In the genomic region with DNA sequence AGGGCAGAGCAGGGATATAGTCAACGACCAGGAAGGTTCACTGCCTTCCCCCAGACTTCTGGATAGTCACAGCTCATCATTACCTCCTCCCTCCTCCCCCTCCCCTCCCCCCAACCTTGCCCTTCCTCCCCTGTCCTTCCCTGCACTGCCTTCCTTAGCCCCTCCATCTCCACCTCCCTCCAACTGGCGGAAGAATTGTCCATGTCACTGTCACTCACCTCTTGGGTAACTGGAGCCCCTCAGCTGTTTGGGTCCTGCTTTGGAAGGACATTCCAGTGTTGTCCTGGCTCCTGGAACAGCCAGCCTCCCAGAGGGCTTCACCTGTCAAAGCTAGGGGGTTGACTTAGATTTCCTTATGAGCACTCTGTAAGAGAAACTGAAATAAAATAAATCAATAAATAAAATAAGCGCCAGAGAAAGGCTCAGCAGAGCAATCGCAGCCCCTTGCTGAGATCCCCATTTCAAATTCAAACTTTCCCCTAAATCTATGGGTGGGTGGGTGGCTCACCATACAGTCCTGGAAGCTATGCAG, we compare ENCODE assay signal across 26 mouse cellular contexts. TPM values are rescaled to one million over a fixed set of nuclear protein-coding genes. Genes with fewer than 3 reads are reported as not detected.
"Had no signal": no experiment of that assay in that cellular context is flagged by ENCODE, and none has a peak within 500 bp of the region (broad histone marks: within the 10 kb centered on the region; RNA-seq: fewer than 3 reads in every experiment).

No protein-coding gene starts in this region.

- H3K27ac ChIP-seq: limb, embryonic 12.5 days; limb, embryonic 15.5 days; liver, embryonic 12.5 days; liver, embryonic 15.5 days; lung, embryonic 15.5 days; midbrain, embryonic 10.5 days; neural tube, embryonic 12.5 days; neural tube, embryonic 15.5 days had no signal

- DNase-seq: kidney, adult 18-20 months; kidney, adult 9 months; kidney, postnatal 14 days; kidney, postnatal 4 days; left cerebral cortex, postnatal 4 days; lung, adult 18-20 months; lung, postnatal 10 days; lung, postnatal 36 days; midbrain, embryonic 14.5 days; right cerebral cortex, adult 18-20 months; right cerebral cortex, postnatal 14 days; thymus, adult 18-20 months; thymus, postnatal 36 days had no signal

- H3K4me2 ChIP-seq: limb, embryonic 12.5 days; limb, embryonic 15.5 days; liver, embryonic 12.5 days; liver, embryonic 15.5 days; lung, embryonic 15.5 days; neural tube, embryonic 12.5 days; neural tube, embryonic 15.5 days had no signal

- H3K36me3 ChIP-seq: limb, embryonic 12.5 days; limb, embryonic 15.5 days; liver, embryonic 12.5 days; liver, embryonic 15.5 days; lung, embryonic 15.5 days; midbrain, embryonic 10.5 days; neural tube, embryonic 12.5 days; neural tube, embryonic 15.5 days had no signal

- H3K9ac ChIP-seq: limb, embryonic 12.5 days; limb, embryonic 15.5 days; liver, embryonic 12.5 days; liver, embryonic 15.5 days; lung, embryonic 15.5 days; neural tube, embryonic 12.5 days; neural tube, embryonic 15.5 days had no signal

- H3K4me3 ChIP-seq: limb, embryonic 12.5 days; limb, embryonic 15.5 days; liver, embryonic 12.5 days; liver, embryonic 15.5 days; lung, embryonic 15.5 days; megakaryocyte, embryonic 14.5 days; midbrain, embryonic 10.5 days; neural tube, embryonic 12.5 days; neural tube, embryonic 15.5 days had no signal

- ATAC-seq: liver, embryonic 12.5 days had no signal

- H3K9me3 ChIP-seq: limb, embryonic 12.5 days; limb, embryonic 15.5 days; liver, embryonic 12.5 days; liver, embryonic 15.5 days; lung, embryonic 15.5 days; megakaryocyte, embryonic 14.5 days; midbrain, embryonic 10.5 days; neural tube, embryonic 12.5 days; neural tube, embryonic 15.5 days had no signal

- H3K27me3 ChIP-seq: limb, embryonic 15.5 days; liver, embryonic 12.5 days; liver, embryonic 15.5 days; lung, embryonic 15.5 days; neural tube, embryonic 12.5 days; neural tube, embryonic 15.5 days had no signal

- H3K4me1 ChIP-seq: liver, embryonic 12.5 days; liver, embryonic 15.5 days; lung, embryonic 15.5 days; megakaryocyte, embryonic 14.5 days; neural tube, embryonic 12.5 days had no signal

RNA-seq across cellular contexts. Expression of a gene that starts 41.5 kb away (rescaled TPM):
- polyA plus RNA-seq: spleen, adult 2 months had no signal

RNA-seq across cellular contexts. Expression of a gene that starts 51.2 kb away (rescaled TPM):
- polyA plus RNA-seq: kidney, embryonic 16.5 days; liver, embryonic 12.5 days; lung, embryonic 15.5 days; small intestine, adult 2 months; spleen, adult 2 months; testis, adult 2 months had no signal
